Mouse (Mus musculus) thymus, postnatal 14 days (tissue): ENCODE data around the gene Kpna3.

Experiments
- DNase-seq: peaks from one replicate; pipeline ENCODE4 v3.0.0; 2021

The Kpna3 gene

DNA sequence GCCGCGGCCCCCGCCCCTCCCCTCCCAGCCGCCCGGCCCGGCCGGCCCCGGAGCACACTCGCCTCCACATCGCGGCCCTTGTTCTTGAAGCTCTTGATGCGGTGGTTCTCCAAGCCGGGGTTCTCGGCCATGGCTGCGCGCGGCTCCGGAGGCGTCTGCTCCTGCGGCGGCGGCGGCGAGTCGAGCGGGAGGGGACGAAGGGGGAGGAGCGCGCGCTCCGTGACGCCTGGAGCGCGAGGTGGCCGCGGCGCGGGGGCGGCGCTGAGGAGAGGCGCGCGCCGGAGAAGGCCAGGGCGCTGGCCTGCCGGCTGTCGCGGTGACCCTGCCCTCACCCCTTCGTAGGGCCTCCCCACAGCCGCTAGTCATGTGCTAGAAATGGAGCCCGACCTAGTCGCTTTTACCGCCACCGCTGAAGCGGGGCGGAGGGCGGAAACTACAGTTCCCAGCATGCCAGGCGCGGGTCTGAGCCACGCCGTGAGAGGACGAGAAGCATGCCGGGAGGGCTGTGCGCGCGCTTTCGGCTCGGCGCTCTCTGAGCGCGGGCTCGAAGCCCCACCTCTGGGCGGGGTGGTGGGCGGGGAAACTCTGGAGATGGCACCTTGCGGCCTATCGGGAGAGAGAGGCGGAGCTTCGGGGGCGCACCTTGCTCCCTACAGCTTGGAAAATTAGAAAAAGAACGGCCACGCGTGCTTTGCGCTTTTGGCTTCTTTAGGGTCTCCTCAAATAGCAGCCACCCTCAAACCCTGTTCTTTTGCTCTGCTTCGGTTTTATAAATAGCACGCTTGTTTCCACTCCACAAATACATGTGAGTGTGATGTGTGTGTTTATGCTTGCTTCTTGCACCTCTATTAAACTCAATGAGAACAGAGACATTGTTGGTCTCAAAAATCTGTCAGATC is at the start of gene Kpna3:
Kpna3 (minus strand) TSS at position 214 of the 899 bp plus-strand sequence.
- DNase-seq = peak; percentile 98

DNA sequence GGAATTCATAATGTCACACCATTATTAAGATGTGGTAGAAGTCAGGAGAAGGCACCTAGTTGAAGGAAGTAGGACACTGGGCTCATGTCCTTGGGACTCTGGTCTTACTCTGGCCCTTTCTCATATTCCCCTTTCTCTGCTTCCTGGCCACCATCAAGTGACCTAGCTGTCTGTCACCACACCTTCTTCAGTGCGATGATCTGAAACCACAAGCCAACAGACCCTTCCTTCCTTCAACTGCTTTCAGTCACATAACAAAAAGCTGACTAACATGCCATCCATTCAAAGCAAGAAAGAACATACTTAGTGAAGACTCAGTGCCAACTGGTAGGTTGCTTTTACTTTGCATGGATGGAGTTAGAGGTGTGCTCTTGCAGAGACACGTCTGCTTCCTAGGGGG is 20.7 kb upstream of the Kpna3 start:
- DNase-seq = no peak

DNA sequence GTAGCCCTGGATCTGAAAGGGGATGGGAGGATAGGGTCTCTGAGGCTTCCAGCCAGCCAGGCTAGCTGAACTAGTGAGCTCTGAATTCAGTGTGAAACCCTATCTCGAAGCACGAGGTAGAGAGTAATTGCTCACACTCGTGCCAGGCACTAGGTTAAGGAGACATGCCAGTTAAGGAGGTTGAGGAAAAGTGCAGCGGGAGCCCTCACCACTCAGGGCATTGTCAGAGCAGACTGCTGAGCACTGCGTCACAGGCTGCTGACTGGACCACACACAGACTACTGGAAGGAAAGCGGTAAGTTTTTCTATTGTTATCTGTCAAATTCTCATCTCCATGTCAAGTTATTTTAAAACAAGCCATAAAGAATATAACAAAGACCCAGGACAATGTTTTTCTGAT is 17.8 kb upstream of the Kpna3 start:
- no peak for DNase-seq

DNA sequence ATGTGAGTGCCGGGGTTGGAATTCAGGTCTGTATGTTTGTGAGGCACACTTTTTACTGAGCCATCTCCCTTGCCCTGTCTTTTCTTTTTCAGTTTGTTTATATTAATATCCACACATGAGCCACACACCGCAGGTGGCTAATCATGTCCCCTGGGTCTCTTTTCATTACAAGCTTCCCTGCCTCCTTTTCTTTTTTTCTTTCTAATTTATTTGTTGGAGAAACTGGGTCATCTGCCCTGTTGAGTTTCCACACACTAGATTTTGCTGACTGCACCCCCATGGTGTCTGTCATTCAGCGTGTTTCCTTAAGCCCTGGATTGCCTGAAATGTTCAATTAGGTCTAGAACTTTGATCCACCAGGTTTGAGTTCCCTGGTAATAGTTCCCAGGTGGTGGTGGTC is 15.9 kb upstream of the Kpna3 start:
- DNase-seq = no peak

DNA sequence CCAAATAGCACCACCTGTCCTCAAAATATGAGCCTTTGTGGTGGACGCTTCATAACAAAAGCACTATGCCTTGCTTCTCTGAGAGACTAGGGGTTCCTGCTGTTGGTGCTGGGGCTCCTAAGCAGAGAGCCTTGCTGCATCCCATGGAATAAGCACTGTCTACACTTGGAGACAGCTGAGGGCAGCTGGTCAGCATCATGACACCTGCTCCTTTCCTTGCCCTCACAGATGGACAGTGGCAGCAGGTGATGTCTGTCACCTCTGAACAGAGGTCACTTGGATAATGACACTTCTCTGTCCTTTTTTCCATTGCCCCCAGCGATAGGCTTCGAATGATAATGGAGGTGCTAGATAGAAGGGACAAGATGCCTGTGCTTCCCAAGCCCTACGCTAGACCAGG is 13.4 kb upstream of the Kpna3 start:
- DNase-seq = no peak

DNA sequence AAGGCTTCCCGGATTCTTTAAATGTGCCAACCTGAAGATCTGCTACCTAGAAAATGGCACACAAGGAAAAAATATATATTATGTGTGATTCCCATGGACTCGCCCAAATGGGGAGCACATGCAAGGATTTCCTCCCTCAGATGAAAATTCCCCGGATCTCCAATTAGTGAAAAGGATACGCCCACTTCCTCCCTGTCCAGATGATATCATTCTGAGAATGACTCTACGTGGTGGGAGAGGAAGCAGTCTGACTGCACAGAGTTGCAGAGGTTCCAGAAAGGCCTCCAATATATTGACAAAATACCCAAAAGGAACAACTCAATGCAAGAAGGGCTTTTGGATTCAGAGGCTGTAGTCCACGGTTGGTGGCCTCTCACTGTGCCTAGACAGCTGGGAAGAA is 12.8 kb upstream of the Kpna3 start:
- no peak for DNase-seq

DNA sequence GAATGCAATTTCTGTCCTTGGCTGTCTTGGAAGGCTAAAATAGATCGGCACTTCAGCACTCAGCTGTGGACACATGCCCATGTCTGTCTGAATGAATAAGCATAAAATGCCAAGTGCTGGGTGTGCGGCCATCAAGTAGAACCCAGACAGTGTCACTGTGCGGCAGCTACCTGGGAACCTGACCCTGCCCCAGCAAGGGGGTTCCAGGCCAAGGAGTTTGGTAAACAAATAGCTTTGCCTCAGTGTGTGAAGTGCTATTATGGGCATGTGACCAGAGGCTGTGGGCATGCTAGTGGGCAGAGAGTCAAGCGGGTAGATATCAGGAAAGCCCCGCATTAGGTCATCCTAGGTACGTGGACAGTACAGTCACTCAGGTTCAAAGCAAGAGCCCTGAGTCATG is 8.1 kb upstream of the Kpna3 start:
- DNase-seq = no peak

DNA sequence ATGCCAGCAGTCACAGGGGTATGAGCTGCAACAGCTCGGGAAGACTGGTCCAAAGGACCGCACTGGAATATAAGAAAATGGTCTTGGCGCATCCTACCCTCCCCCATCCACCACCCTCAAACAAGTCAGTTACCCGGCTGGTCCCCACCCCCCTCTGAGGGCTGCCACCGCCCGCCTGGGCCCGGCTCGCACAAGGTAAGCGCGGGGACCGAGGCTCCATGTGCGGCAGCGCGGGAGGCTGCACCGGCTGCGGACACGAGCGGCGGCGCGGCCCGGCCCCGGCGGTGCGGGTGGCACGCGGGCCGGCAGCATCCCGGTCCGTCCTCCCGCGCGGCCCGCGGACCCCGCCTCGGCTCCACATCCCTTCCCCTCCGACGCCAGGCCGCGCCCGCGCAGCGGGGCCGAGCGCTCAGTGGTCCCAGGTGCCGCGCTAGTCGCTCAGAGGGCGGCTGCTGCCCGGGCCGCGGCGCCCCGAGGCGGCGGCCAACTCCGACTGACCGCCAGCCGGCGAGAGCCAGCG is 473 bp downstream of the Kpna3 start:
- DNase-seq = peak; percentile 75

DNA sequence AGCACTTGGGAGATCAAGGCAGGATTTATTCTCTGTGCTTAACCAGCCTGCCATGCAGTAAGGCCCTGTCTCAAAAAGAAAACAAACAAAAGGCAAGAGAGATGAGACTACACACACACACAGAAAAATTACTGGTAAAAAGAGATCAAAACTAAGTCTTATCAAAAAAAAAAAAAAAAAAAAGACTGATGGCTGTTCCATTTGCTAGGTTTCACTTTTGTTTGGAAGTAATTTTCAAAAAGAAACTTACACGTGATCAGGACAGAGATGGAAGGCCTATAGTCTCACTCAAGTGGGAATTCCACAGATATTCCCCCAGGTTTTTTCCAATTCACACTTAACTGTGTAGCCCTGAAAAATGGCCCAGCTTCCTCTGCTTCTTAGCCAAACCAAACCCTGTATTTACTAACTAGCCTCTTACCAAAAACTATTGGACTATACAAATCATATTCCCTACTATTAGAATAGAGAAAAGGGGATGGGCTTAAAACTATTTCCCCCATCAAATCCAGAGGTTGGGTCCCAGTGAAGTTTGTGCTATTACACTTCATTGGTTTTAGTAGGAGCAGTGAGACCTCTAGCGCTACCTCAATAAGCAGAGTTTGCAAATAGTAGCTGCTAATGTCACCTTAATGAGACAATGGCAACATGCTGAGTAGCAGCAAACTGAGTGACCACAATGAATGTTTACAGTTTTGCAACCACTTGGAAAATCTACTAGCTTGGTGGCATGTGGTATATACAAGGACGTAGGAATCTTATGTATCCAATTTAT is 1.3 kb downstream of the Kpna3 start:
- no peak for DNase-seq

DNA sequence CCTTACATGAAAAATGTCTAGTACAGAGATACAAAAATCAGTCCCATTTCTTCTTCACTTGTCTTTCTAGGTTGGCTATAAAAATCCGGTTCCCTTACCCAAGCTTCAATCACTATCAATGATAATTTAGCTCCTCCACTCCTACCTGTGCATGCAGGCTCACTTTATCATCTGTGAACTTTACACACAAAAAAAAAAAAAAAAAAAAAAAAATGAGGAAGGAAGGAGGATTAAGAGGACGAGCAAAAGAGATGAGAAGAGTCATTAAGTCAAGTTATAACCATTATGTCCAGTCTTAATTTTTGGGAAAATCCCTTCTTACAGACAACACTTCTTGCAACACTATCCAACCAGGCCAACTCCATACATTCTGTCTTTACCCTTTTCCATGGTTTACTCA is 2.8 kb downstream of the Kpna3 start:
- no peak for DNase-seq

DNA sequence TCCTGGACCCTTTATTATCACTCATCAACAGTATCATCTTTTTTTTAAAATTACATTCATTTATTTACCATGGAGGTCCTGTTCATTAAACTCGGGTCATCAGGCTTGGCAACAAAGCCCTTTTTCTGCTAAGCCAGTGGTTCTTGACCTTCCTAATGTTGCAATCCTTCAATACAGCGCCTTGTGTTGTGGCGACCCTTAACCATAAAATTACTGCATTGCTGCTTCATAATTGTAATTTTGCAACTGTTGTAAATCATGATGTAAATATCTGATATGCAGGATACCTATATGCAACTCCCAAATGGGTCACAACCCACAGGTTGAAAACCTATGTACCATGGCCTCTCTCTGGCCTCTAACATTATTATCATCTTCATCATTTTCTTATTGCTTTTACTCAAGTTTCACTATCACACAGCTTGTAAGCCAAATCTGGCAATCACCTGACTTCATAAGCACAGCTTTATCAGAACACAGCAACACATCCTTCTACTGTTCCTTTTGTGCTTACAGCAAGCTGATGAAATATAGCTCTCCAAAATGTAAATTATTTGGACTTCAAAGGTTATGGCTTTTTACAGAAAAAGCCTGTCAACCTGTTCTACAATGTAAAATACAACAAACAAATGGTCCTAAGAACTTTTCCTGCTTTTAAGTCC is 11.4 kb downstream of the Kpna3 start:
- no peak for DNase-seq

DNA sequence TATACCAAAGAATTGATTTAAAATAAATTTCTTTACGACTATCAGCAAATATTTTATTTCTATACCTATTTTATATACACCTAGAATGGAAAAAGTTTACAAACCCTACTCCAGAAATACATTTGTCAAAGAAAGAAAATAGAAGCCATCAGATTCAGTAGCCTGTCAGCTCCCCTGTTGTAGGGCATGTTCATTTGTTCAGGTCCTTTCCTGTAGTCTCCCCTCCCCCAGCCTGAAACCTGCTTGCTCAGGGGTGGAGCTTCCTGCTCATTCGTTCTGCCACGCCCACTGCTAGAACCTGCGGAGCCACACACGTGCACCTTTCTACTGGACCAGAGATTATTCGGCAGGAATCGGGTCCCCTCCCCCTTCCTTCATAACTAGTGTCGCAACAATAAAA is 12.6 kb downstream of the Kpna3 start:
- peak; percentile 34 for DNase-seq

DNA sequence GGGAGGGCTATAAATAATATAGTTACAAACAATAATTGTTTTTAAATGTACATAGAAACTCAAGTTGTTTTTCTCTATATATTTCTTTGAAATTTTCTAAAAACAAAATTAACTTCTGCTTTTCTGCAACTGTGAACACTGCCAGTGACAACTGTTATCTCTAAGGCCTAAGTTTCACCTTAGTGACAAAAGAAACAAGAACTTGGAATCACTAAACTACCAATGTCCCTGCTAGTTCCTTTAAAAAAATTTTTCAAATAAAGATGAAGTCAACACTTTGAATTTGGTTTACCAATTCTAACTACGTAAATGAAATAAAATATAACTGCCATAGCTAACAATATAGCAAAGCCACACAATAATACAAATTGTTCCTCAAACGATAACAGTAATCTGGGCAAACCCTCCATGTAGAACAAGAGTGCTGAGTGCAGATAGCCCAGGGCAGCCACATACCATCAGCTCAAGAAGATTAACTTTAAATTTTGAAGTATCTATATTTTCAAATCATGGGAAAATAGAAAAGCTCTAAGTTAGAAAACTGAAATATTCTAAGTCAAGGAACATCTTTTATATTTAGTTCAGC is 14.5 kb downstream of the Kpna3 start:
- no peak for DNase-seq

DNA sequence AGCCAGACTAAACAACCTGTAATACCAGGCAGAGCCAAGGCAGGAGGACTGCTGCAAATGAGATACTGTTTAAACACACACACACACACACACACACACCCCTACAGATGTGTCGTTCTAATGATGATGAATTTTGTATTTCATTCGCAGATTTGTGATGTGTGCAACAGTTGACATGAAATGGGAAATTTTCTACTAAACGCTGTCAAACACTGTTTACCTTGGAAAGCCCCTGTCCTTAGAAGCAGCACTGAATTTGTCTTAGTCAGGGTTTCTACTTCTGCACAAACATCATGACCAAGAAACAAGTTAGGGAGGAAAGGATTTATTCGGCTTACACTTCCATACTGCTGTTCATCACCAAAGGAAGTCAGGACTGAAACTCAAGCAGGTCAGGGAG is 24.0 kb downstream of the Kpna3 start:
- DNase-seq = no peak

DNA sequence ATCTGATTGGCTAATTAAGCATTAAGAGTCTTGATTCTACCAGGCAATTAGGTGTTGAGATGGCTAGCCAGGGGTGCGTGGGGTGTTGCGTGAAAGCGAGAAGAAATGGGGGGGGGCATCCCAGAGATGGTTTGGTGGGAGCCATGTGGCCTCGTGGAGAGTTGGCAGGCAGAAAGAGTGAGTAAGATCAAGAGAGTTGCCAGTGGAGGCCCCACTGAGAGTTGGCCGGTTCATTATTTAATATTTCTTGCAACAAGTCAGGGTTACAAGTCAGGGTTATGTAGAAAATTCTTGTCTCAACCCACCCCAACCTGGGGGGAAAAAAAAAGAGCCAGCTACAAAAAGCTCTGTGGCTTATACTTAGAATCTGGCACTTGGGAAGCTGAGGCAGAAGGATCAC is 24.4 kb downstream of the Kpna3 start:
- DNase-seq = no peak

DNA sequence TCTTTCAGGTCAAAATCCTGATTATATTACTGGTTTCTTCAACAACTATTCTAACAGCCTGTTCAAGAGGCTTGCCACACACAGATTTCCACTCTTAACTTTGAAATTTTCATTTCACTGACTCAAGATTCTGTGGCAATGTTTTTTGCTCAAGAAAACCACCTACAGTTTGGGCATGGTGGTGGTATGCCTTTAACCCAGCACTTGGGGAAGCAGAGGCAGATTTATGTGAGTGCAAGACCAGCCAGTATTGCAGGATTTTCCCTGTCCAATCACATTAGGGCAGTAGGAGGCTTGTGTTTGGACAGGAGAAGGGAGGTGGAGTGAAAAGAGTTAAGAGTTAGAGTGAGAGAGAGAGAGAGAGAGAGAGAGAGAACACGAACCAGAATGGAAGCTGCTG is 24.9 kb downstream of the Kpna3 start:
- DNase-seq = no peak

DNA sequence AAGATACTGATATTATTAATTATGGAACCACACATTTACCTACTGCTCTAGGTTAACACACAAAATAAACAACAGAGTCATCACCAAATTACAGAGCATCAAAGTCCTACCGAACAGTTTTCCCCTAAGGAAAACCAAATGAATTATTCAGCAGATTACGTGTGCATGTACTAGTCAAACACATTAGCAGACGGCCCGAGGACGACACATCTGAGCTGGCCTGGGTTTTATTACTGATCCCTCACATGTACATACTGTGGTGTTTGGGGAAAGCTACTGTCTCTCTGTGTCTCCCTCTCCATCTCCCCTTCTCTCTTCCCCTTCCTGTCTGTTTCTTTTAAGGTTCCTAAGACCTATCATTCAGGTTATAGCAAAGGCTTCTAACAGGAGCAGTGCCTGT is 25.5 kb downstream of the Kpna3 start:
- DNase-seq = no peak

DNA sequence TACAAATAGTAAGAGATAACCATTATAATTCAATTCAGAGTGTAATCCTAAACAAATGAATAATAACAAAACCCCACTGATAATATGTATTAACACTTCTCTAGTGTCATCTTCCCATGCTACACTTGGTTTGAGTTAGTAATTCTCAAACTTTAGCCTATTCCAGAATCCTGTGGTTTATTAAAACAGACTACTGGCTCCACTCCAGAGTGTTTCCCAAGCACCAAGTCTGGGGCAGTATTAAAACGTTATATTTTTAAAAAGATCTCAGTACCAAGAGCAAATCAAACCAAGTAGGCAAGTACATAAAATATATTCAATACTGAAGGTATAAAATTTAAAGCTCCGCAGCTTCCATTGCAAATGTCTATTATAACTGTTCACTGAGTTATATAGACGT is 26.0 kb downstream of the Kpna3 start:
- DNase-seq = no peak

DNA sequence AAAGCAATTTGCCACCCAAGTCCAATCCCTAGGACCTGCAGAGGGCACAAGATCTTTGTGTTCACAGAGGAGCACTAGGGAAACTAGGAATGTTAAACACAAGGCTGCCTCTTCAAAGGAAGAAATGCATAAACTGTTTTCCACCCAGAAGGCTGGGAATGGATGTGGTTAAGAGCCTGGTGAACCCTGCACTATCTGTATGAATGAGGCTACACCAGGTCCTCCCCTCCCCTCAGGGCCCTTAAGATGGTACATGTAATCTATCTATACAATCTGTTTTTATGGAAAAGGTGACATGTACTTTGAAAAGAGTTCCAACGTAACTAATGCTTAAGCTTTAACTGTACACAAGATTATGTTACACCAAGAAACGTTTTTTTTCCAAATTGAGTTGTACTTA is 29.7 kb downstream of the Kpna3 start:
- DNase-seq = no peak

DNA sequence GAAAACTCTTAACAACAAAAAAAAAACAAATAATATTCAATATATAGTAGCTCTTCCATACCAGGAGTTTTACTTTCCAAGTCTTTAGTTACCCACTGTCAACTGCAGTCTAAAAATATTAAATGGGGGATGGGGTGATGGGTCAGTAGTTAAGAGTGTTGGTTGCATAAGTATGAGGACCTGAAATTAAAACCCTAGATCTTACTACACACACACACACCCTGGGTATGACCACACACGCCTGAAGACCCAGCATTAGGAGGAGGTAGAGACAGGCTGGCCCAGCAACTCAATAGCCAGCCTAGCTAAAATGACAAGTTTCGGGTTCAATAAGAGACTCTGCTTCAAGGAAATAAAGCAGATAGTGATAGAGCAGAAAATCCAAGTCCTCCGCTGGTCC is 32.6 kb downstream of the Kpna3 start:
- DNase-seq = no peak

DNA sequence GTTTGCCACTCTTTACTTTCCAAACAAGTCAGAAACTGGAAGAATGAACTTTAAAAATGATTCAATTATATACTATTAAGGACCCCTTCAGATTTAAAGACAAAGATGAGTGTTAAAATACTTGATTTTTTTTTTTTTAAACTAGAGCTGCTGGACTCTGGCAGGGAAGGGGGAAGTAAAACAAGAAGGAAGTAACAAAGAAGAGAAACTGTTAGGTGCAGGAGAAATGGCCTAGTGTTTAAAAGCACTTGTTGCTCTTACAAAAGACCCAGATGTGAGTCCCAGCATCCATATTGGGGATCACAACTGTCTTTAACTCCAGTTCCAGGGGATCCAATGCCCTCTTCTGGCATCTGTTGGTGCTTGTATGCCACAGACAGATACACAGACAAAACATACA is 33.9 kb downstream of the Kpna3 start:
- no peak for DNase-seq

DNA sequence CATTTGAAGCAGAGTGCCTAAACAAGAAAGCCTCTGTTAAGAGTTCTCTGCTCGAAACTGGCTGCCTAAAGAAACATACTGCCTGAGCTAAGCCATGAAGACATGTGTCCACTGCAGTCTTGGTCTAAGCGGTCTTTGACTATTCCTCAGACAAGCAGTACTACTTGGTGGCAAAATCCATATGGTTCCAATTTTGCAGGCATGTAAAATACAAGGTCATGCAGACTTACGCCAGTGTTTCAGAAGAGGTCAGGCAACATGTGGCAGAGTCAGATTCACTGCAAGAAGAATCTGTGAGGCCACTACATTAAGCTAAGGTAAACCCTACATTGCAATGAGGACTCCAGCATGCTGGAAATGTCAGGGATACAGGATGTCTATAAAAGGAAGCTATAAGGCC is 34.7 kb downstream of the Kpna3 start:
- no peak for DNase-seq

DNA sequence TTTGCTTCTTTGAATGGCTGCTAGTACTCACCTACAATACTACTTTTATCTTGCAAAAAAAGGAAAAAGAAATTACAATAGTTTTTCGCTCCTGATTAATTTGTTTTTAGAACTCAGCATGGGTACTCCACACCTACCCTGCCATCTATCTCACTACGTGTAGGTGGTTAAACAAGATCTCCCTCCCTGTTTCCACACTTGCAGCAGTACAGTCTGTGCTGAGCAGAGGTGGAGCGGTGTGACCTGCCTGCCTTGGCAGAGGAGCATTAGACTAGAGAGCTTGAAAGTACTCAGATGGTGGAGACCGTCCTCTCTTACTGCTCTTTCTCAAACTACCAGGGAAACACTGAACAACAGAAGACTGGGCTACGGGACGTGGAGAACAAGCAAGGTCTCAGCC is 44.9 kb downstream of the Kpna3 start:
- no peak for DNase-seq
